Mouse (Mus musculus): Measurements from ENCODE around the gene Dnah7b. TPM values are rescaled to one million over a fixed set of nuclear protein-coding genes. Genes with fewer than 3 reads are reported as not detected.
A peak's percentile ranks its signal among the peaks of the same experiment; 100 is the strongest.
"Not testable (repeated sequence)": the region's sequence is repeated elsewhere in the genome, so short reads cannot be mapped to it uniquely, and the experiment has no call there.

The Dnah7b gene
- polyA plus RNA-seq (2015; fragmentation: Nextera tagmentation; extraction: Ambion mirVana): 2.2 and 2.4 TPM in 2 replicates

GRCm38 (mm10) chr1:46066015-46066414, at the start of gene Dnah7b:
Gene Dnah7b, plus strand, starts transcription at chr1:46066315.
- H3K4me1 ChIP-seq (replicated peaks): peaks cover 4% of the 10 kb centered on the region
- H3K36me3 ChIP-seq: no peaks in the 10 kb centered on the region
- H3K4me3 ChIP-seq: peak within 1 kb of the TSS; percentile 68
- no peaks in the 10 kb centered on the region for H3K27me3 ChIP-seq
- peak; percentile 17 for ATAC-seq (ENCODE audit: low read depth)
- H3K9me3 ChIP-seq: no peaks in the 10 kb centered on the region
- H3K4me2 ChIP-seq: peak within 1 kb of the TSS; percentile 66
- H3K9ac ChIP-seq: peak within 1 kb of the TSS; percentile 86
- peak within 1 kb of the TSS; percentile 91 for H3K27ac ChIP-seq (replicated peaks)
- WGBS: 30% methylated on average over 1 of the region's 1 CpGs

- no peak for ATAC-seq (ENCODE audit: low read depth)
- no peak overlapping the region for H3K9ac ChIP-seq
- H3K4me3 ChIP-seq: no peak overlapping the region
- H3K9me3 ChIP-seq: no peaks in the 10 kb centered on the region
- no peak overlapping the region for H3K27ac ChIP-seq (replicated peaks)
- 64% methylated on average over 2 of the region's 2 CpGs for WGBS
- H3K4me2 ChIP-seq: no peak overlapping the region
- no peaks in the 10 kb centered on the region for H3K4me1 ChIP-seq (replicated peaks)
- H3K27me3 ChIP-seq: no peaks in the 10 kb centered on the region
- H3K36me3 ChIP-seq: no peaks in the 10 kb centered on the region
Observed at GRCm38 (mm10) chr1:46018382-46018977, 47.6 kb upstream of the Dnah7b start.

- H3K36me3 ChIP-seq: no peaks in the 10 kb centered on the region
- no peaks in the 10 kb centered on the region for H3K9me3 ChIP-seq
- no peak overlapping the region for H3K9ac ChIP-seq
- no peaks in the 10 kb centered on the region for H3K4me1 ChIP-seq (replicated peaks)
- H3K4me3 ChIP-seq: no peak overlapping the region
- ATAC-seq (ENCODE audit: low read depth): no peak; the same call in 1 of the 2 replicates
- H3K4me2 ChIP-seq: no peak overlapping the region
- no peak overlapping the region for H3K27ac ChIP-seq (replicated peaks)
- H3K27me3 ChIP-seq: no peaks in the 10 kb centered on the region
- WGBS: 35% methylated on average over 2 of the region's 2 CpGs
Observed at GRCm38 (mm10) chr1:46022262-46022661, 43.9 kb upstream of the Dnah7b start.

DNA sequence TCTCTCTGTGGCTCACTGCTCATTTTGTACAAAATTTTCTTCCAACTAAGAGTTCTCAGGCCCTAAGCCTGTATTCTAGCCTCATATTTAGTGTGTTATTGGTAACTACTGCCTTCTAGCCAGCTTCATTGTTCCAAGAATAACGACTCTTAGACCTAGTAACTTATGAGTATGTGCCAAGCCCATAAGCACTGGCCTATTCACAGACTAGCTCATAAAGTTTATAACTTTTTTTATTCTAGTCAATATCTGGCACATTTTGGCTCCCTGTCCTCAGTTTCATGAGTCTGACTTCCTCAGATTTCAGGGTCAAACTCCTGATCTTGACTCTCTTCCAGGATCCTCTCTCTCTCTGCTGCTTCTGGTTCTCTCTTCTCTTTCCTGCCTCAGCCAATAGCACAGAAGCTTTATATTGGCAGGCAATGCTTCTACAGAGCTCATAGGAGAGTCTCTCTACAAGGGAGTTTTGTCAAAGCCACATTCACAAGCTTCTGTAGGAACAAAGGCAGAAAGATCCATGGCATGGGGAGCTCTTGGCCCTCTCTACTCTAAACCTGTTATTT, 34.0 kb upstream of the Dnah7b start:
- 88% methylated on average over 1 of the region's 1 CpGs for WGBS
- Histone ChIP-seq H3K9me3 (no peaks in the 10 kb centered on the region), H3K4me3 (no peak overlapping the region), H3K27ac (replicated peaks) (no peak overlapping the region), H3K4me2 (no peak overlapping the region), H3K9ac (no peak overlapping the region), H3K27me3 (no peaks in the 10 kb centered on the region), H3K4me1 (replicated peaks) (no peaks in the 10 kb centered on the region), H3K36me3 (no peaks in the 10 kb centered on the region)
- ATAC-seq (ENCODE audit: low read depth): no peak

DNA sequence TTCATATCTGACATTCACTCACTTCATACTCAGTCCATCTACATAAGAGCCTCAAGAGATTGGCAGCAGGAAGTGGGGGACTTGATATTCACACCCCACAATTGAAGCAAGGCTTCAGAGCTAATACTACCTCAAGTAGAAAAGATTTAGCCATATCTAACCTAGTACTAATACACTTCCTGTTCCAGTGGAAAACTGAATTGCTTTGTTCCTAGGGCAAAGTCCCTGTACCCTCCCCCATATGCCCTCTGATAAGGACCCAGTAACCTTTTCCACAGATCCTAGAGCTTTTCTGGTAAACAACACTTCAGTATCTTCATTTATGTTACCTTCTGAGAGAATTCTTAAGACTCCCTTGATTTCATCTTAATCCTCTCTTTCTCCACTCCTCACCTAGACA, 17.9 kb upstream of the Dnah7b start:
- Histone ChIP-seq H3K27me3 (no peaks in the 10 kb centered on the region), H3K36me3 (no peaks in the 10 kb centered on the region), H3K4me1 (replicated peaks) (no peaks in the 10 kb centered on the region), H3K4me3 (no peak overlapping the region), H3K9ac (no peak overlapping the region), H3K4me2 (no peak overlapping the region), H3K9me3 (no peaks in the 10 kb centered on the region), H3K27ac (replicated peaks) (no peak overlapping the region)
- no peak for ATAC-seq (ENCODE audit: low read depth)

- H3K4me2 ChIP-seq: peak overlapping the region; percentile 66
- WGBS: under 1% methylated on average over 28 of the region's 28 CpGs
- no peaks in the 10 kb centered on the region for H3K27me3 ChIP-seq
- ATAC-seq (ENCODE audit: low read depth): peak; percentile 95
- peak overlapping the region; percentile 91 for H3K27ac ChIP-seq (replicated peaks)
- H3K9me3 ChIP-seq: no peaks in the 10 kb centered on the region
- peak overlapping the region; percentile 68 for H3K4me3 ChIP-seq
- H3K36me3 ChIP-seq: no peaks in the 10 kb centered on the region
- H3K9ac ChIP-seq: peak overlapping the region; percentile 86
- H3K4me1 ChIP-seq (replicated peaks): peaks cover 4% of the 10 kb centered on the region
Observed at GRCm38 (mm10) chr1:46066484-46067251, 553 bp downstream of the Dnah7b start.

GRCm38 (mm10) chr1:46068787-46069186, 2.7 kb downstream of the Dnah7b start:
- not testable (repeated sequence) for H3K36me3 ChIP-seq; H3K9ac ChIP-seq; H3K9me3 ChIP-seq; H3K27ac ChIP-seq (replicated peaks); H3K4me3 ChIP-seq; H3K27me3 ChIP-seq; H3K4me2 ChIP-seq; ATAC-seq (ENCODE audit: low read depth); H3K4me1 ChIP-seq (replicated peaks)
- 89% methylated on average over 3 of the region's 3 CpGs for WGBS

GRCm38 (mm10) chr1:46077891-46078290, 11.8 kb downstream of the Dnah7b start:
- Histone ChIP-seq H3K36me3 (no peaks in the 10 kb centered on the region), H3K4me2 (no peak overlapping the region), H3K27me3 (no peaks in the 10 kb centered on the region), H3K9ac (no peak overlapping the region), H3K4me1 (replicated peaks) (no peaks in the 10 kb centered on the region), H3K27ac (replicated peaks) (no peak overlapping the region), H3K4me3 (no peak overlapping the region), H3K9me3 (no peaks in the 10 kb centered on the region)
- WGBS: 93% methylated on average over 2 of the region's 2 CpGs
- ATAC-seq (ENCODE audit: low read depth): no peak

- H3K27ac ChIP-seq (replicated peaks): no peak overlapping the region
- no peaks in the 10 kb centered on the region for H3K36me3 ChIP-seq
- H3K27me3 ChIP-seq: no peaks in the 10 kb centered on the region
- no peaks in the 10 kb centered on the region for H3K4me1 ChIP-seq (replicated peaks)
- H3K4me2 ChIP-seq: no peak overlapping the region
- no peak overlapping the region for H3K9ac ChIP-seq
- 82% methylated on average over 2 of the region's 2 CpGs for WGBS
- no peak for ATAC-seq (ENCODE audit: low read depth)
- no peaks in the 10 kb centered on the region for H3K9me3 ChIP-seq
- no peak overlapping the region for H3K4me3 ChIP-seq
Observed at GRCm38 (mm10) chr1:46100484-46100883, 34.4 kb downstream of the Dnah7b start.

GRCm38 (mm10) chr1:46112606-46113005, 46.5 kb downstream of the Dnah7b start:
- not testable (repeated sequence) for H3K9ac ChIP-seq; H3K27me3 ChIP-seq; H3K36me3 ChIP-seq; H3K4me3 ChIP-seq; H3K27ac ChIP-seq (replicated peaks); ATAC-seq (ENCODE audit: low read depth); H3K9me3 ChIP-seq; H3K4me2 ChIP-seq; H3K4me1 ChIP-seq (replicated peaks)

GRCm38 (mm10) chr1:46117179-46117578, 51.1 kb downstream of the Dnah7b start:
- H3K9ac ChIP-seq; ATAC-seq (ENCODE audit: low read depth); H3K36me3 ChIP-seq; H3K4me1 ChIP-seq (replicated peaks); H3K27ac ChIP-seq (replicated peaks); H3K9me3 ChIP-seq; H3K4me2 ChIP-seq; H3K4me3 ChIP-seq; H3K27me3 ChIP-seq: not testable (repeated sequence)
- 88% methylated on average over 2 of the region's 2 CpGs for WGBS

DNA sequence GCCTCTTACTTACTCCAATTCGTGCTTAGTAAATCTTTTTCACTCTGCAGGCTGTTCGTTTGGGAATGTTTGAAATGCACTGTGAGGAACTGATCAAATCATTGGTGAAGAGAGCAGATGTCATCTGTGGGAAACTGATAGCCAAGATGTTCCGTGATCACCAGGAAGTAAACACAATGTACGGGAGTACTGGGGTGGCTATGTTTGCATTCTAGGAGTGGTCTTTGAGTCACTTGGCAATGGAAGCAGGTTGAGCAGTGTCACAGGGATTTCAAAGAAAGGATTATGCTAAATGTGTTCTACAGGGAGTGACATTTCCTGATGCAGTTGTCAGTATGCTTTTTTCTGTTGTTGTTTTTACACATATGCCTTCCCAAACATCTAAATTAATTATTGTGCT, 61.9 kb downstream of the Dnah7b start:
- WGBS: 78% methylated on average over 4 of the region's 4 CpGs
- no peak overlapping the region for H3K9ac ChIP-seq
- no peak for ATAC-seq (ENCODE audit: low read depth)
- no peak overlapping the region for H3K4me3 ChIP-seq
- H3K4me2 ChIP-seq: no peak overlapping the region
- no peak overlapping the region for H3K27ac ChIP-seq (replicated peaks)
- no peaks in the 10 kb centered on the region for H3K9me3 ChIP-seq
- H3K4me1 ChIP-seq (replicated peaks): no peaks in the 10 kb centered on the region
- H3K27me3 ChIP-seq: no peaks in the 10 kb centered on the region
- H3K36me3 ChIP-seq: no peaks in the 10 kb centered on the region

All from neural tube, embryonic 13.5 days (tissue).